Mouse (Mus musculus): ENCODE results near the gene Pip5kl1. TPM values are rescaled to one million over a fixed set of nuclear protein-coding genes. Genes with fewer than 3 reads are reported as not detected.
A peak's percentile ranks its signal among the peaks of the same experiment; 100 is the strongest.

The Pip5kl1 gene
- total RNA-seq (2021) = 10 to 100 TPM in 1 of 2 experiments, 1 to 10 TPM in 1; 9.2 to 11.7 TPM

DNA sequence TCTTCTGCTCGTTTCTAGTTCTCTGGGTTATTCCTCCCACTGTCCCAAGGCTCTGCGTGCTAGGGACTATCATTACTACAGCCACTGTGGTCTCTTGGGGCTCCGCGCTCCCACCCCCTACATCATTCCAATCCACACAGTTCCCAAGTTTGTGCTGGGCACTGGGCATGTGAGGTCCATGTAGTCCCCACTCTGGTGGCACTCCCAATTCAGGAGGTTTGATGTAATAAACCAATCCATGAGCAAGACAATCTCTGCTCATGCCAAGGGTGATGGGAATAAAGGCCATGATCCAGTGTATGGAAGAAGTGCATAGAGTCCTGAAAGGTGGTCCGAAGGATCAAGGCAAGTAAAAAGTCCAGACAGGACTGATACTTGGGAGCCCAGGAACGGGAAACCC lies at the start of gene Pip5kl1:
Gene Pip5kl1 (plus strand): TSS at position 301 of the 400 bp plus-strand sequence.
- DNase-seq (ENCODE audit: low spot score in 2 of 2) = no peak
- intact Hi-C loops (cut with DNase I) = no loop called here

DNA sequence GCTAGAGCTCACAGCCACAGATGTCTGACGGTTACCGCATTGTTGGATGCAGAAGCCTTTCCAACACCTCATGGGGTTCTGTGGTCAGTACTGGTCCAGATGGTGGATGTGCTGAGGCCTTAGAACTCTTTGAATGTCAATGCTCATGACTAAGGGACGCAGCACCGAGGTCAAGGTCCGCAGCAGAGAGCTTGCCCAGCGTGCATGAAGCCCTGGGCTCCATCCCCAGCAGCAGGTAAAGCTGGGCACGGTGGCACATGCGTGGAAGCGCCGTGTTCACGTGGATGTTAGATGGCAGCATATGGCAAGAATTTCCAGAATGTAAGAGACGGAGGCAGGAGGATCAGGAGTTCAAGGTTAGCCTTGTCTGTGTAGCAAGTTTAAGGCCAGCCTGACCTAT lies 48.8 kb upstream of the Pip5kl1 start:
- intact Hi-C loops (cut with DNase I) = no loop called here

DNA sequence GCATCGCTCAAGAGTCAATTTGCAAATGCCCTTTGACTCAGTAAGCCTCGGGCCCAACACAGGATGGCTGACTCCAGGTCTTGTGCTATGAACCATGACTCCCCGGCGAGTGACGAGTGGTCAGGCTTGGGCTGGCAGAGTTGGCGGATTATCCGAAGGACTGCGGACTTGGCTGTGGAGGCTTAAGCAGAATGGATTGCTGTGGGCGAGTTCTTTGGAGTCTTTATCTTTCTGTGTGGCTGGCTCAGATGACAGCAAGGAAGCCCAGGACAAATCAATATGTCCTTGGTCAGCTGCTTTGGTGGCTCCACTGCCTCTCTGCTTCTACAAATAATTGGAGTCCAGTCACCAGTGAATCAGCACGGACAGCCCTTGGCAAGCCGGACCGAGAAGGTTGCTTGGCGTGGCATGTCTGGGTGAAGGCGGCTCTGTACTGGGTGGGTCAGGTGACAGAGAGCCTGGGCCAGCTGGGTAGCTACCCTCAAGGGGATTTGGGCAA lies 47.1 kb upstream of the Pip5kl1 start:
- intact Hi-C loops (cut with DNase I) = no loop called here
- DNase-seq (ENCODE audit: low spot score in 2 of 2) = no peak

More for the DNA sequence above, 48.8 kb upstream of the Pip5kl1 start:
- no peak for DNase-seq (ENCODE audit: low spot score in 2 of 2)

DNA sequence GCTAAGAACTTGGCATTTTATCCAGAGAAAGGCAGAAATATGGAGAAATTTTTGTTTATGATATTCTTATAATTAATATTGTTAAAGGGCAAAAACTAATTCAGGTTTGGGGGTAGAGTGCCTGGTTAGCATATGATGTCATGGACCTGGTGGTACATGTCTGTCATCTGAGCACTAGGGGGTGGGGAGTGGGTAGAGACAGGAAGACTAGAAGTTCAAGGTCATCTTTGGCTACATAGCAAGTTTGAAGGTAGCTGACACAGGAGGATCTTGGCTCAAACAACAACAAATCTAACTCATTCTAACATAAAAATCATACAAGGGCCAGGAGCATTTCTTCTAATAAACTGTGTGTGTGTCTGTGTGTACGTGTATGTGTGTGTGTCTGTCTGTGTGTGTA lies 46.3 kb upstream of the Pip5kl1 start:
- intact Hi-C loops (cut with DNase I) = no loop called here
- DNase-seq (ENCODE audit: low spot score in 2 of 2) = no peak

DNA sequence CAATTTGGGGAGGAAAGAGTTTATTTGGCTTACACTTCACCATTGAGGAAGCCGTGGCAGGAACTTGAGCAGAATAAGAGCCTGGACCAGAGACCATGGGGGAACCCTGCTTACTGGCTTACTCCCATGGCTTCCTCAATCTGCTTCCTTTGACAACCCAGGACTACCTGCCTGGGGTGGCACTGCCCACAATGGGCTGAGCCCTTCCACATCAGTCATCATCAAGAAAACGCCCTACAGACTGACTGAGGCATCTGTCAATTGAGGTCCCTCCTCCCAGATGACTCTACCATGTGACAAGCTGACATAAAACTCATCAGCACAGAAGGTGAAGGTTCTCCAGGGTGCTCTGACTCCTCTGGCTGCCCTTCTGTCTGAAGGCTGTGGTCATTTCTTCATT lies 44.1 kb upstream of the Pip5kl1 start:
- intact Hi-C loops (cut with DNase I) = no loop called here
- no peak for DNase-seq (ENCODE audit: low spot score in 2 of 2)

DNA sequence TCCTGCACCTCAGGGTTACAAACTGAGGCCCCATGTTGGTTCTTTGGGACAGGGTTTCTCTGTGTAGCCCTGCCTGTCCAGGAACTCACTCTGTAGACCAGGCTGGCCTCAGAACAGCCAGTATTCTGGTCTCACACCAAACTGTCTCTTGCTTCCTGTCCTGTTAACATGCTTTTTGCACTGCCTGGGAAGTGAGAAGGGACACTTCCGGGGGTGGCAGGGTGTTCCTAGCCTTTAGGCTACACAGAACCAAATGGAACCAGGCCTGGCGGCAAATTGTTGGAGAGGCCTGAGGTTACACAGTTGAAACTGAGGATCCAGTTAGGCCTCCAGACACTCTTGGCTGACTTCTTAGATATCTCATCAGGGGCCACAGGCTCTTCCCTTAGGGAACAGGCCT lies 41.4 kb upstream of the Pip5kl1 start:
- intact Hi-C loops (cut with DNase I) = no loop called here
- DNase-seq (ENCODE audit: low spot score in 2 of 2) = no peak

DNA sequence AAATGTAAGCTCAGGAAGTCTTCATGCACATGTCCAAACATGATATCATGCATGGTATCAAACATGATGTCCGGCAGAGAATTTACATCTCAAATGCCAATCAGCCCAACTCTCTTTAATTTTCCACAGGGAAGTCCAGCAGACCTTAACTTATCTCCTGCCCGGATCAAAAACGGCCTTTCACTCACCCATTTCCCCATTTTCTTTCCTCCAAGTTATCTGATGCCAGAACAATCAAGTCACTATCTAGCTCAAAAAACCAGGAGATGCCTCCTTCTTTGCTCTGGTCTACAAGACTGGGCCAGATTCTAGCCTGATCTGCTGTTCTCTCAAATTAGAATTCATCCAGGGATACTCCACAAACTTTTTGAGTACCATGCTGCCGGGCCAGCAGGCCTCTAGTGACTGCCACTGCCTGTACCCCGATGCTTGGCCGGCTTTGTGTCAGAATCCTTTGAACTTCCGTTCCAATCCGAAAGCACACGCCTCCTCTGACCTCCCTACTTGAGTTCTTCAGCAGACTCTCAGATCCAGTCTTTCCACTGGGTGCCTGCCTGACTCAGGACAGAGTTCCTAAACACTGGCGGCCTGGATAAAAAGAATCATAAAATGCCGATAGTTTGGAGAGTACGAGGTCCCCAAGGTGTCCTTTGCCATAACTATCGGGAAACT lies 40.4 kb upstream of the Pip5kl1 start:
- DNase-seq (ENCODE audit: low spot score in 2 of 2) = no peak
- intact Hi-C loops (cut with DNase I) = no loop called here

DNA sequence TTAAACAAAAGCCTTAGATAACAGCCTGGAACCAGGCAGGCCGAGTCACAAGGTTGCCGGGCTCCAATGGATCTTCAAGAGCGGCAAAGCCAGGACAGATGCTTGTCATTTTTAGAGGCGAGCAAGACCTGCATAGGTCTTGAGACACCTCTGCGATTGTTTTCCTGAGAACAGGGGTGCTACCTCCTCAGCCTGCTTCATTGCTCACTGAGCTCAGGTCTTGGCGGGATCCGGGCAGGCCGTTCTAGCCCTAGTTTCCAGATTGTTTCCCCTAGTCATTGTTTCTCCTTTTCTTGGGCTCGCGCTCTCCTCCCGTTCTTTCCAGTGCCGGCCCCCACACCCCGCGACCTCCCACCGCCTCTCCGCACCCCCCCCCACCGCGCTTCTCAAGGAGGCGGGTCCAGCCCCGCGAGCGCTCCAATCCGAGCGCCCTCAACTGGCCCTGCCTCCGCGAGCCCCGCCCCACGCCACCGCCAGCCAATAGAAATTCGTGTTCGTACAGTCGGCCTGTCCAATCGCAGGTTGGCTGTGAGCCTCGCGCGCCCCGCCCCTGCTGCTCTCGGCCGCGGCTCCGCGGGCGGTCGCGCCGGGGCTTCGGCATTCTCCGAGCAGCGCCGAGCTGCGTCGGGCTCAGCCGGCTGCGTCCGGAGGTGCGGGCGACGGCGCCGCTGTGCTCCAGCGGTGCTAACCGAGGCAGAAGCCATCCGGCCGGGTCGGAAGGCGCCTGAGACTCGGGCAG lies 39.7 kb upstream of the Pip5kl1 start, which contains the start of gene Fam102a:
Gene Fam102a (plus strand): TSS at position 600 of the 739 bp plus-strand sequence.
- intact Hi-C loops (cut with DNase I) = loop anchor here (5.0 kb wide), 1 partner anchor 48 kb away; no protein-coding TSS in a partner anchor
- peak; percentile 99 for DNase-seq (ENCODE audit: low spot score in 2 of 2)

DNA sequence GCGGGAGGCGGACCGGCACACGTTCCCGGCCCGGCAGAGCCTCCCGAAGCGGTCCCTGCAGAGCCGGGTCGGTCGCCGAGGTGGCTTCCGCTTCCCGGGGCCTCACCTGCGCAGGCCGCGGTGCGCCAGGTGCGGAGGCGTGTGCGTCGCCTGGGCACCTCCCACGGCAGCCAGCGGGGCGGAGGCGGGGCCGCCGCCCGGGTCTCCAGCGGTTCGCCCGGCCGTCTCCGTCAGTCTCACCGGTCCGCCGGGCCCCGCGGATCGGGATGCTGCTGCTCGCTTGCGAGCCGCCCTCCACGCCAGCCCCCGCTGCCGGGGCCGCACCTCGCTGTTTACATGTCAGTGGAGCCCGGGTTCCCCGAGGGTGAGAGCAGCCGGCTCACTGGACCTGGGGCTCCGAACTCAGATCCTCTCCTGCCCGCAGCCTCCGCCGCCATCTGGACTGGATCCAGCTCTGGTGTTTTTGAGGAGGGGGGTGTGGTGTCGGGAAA lies 39.1 kb upstream of the Pip5kl1 start:
- DNase-seq (ENCODE audit: low spot score in 2 of 2) = peak in 1 of 2 experiments; percentile 66
- intact Hi-C loops (cut with DNase I) = loop anchor here (5.0 kb wide), 1 partner anchor 48 kb away; no protein-coding TSS in a partner anchor

DNA sequence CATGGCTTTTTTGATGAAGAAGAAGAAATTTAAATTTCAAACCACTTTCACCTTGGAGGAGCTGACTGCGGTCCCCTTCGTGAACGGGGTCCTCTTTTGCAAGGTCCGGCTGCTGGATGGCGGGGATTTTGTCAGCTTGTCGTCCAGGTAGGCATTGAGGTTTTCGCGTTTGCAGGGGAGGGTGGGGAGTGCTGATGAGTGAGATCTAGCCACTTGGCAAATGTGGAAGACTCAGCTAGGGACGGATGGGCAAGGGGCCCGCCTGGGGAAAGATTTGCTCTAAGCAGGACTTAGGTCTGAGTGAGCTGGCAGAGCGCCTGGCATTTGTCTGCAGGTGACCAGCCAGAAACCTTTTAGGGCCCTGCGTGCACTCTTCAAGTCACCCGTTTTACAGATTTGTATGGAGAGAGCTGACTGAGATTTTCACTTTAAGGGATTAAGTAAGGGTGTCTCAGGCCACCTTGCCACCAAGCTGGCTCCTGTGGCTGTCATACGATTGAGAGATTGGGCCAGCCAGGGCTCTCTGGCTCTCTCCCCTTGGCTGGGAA lies 38.4 kb upstream of the Pip5kl1 start:
- DNase-seq (ENCODE audit: low spot score in 2 of 2) = no peak
- intact Hi-C loops (cut with DNase I) = loop anchor here (2.0 to 5.0 kb wide), 2 partner anchors 31 to 49 kb away; no protein-coding TSS in a partner anchor

DNA sequence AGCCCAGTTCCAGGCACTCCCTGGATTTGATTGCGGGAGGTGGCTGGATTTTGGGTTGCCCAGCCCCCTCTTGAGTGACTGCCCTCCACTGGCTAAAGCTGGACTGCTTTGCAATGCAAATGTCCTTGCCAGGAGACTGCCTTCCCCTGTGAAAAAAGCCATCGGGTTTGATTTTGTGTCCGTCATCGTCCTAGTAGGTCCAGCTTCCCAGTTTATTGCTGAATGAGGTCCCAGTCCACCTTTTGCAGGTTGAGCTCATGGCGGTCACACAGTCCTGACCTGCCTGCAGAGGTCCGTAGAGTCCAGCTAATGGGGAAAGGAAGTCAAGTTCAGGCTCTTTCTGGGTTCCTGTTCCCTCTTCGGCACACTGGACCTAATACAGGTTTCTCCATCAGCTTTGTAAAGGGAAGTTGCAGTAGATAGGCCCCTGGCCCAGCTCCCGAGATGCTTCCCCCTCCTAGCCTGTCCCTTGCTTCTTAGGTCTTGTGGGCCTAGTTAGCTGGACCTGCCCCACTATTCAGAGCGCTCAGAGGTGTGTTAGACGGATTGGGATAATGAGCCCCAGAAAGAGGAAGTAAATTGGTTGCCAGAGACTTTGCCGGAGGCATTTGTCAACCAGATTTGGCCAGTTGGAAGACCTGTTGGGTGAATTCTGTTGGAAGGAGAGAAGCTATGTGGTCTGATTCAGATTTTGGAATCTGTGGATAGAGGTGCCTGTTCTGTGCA lies 37.8 kb upstream of the Pip5kl1 start:
- intact Hi-C loops (cut with DNase I) = loop anchor here (2.0 to 5.0 kb wide), 2 partner anchors 30 to 49 kb away; no protein-coding TSS in a partner anchor
- peak; percentile 52 to 65 for DNase-seq (ENCODE audit: low spot score in 2 of 2)

DNA sequence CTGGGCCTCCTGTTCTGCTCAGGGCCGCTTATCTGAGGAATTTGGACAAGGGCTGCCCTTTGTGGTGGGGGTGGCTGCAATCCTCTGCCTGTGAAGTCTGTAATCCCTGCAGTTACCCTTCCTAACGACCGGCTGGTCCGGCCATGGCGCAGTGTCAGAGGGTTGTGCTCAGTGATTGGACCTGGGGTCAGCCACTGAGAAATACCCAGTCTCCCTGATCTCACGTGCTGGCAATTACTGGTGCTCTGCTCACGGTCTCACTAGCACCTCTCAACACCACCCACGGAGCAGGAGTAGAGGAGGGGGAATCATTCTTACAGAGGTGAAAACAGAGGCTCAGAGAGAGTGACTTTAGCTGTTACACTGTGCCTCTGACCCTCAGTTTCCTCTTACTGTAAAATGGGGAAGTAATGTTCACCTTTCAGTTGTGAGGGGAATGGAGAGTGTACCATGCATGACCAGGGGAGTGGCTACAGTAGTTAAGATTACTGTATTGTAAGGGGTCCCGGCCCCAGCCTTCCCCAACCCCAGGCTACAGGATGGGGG lies 37.2 kb upstream of the Pip5kl1 start:
- DNase-seq (ENCODE audit: low spot score in 2 of 2) = no peak
- intact Hi-C loops (cut with DNase I) = loop anchor here (2.0 to 5.0 kb wide), 2 partner anchors 29 to 50 kb away; no protein-coding TSS in a partner anchor

DNA sequence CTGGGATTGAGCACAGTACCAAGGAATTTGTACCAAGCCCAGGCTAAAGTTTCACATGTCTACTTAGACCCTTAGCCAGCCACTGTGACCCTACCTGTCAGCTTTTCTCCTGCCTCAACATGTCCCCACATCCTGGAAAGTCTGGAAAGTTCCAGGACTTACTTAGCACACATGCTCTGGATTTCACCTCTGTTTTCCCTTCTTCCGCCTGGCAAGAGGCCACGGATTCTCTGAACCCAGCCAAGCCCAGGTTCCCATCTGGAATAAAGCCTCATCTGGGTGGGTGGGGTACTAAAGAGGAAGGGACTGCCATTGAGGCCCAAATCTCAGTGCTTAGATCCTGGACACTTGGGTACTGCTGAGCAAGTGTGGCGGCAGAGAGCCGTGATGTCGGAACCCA lies 36.7 kb upstream of the Pip5kl1 start:
- intact Hi-C loops (cut with DNase I) = loop anchor here (2.0 to 5.0 kb wide), 2 partner anchors 29 to 51 kb away; no protein-coding TSS in a partner anchor

DNA sequence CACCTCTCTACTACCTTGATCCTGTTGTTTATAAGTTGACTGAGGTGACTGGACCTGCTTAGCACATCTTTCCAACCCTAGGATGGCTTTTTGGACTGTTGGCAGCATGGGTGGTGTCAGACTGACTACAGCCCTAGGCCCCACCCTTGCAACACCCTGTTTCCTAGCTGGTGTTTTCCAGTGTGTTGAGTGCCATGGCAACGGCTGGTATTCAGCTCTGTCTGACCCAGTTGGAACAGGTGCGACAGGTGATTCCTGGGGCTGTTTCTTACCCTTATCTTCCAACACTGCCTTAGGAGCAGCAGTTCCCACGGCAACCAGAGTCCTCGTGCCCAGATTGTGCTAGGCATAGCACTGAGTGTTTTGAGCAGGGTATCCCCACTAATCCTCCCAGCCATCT lies 36.1 kb upstream of the Pip5kl1 start:
- no peak for DNase-seq (ENCODE audit: low spot score in 2 of 2)
- intact Hi-C loops (cut with DNase I) = loop anchor here (5.0 kb wide), 1 partner anchor 51 kb away; no protein-coding TSS in a partner anchor

More for the DNA sequence above, 36.7 kb upstream of the Pip5kl1 start:
- DNase-seq (ENCODE audit: low spot score in 2 of 2) = no peak

DNA sequence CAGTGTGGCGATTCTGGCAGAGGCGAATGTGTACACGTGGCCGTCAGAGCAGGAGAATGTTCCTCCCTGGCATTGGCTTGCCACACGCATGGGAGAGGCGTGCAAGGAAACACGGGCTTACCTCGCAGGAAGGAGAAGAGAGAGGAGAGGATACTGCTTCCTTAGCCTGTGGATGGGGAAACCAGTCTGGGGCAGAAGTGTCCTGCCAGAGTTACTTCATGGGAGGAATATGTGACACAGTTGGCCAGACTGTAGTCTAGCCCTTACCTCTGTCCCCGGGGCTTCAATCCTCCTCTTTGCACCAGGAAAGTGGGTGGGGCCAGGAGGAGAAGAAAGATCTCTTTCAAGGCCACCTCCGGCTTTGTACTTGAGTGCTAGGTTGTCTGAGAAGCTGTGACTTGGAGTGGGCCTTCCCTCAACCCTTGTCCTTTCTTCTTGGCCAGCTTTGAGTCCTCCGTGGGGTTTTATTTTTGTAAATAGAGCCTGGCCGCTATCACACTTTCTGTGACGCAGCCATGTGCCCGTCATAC lies 35.1 kb upstream of the Pip5kl1 start:
- intact Hi-C loops (cut with DNase I) = loop anchor here (5.0 kb wide), 1 partner anchor 52 kb away; no protein-coding TSS in a partner anchor
- no peak for DNase-seq (ENCODE audit: low spot score in 2 of 2)

DNA sequence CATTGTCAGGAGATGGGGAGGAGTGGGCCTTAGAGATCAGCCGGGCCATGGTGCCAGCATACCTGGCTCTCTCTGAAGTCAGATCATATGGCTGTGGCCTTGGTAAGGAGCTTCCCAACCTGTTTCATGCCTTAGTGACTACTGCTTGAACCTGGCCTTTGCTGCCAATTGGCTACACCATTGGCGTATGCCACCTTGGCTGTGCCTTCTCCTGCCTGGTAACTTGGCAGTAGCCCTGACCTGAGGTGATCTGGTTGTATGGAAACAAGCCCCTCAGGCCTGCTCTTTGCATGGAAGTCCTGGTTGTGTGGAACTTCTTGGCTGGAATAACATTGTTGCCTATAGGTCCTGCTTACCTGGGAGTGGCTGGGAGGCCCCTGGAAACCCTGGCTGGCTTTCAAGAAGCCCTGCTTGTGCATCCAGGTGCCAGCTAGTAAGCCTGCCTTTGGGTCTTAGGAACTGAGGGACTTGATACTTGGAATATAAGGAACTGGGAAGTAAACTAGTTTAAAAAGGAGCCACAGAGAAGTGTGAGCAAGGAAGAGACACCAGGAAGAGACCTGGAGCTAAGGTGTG lies 33.2 kb upstream of the Pip5kl1 start:
- DNase-seq (ENCODE audit: low spot score in 2 of 2) = no peak
- intact Hi-C loops (cut with DNase I) = no loop called here

DNA sequence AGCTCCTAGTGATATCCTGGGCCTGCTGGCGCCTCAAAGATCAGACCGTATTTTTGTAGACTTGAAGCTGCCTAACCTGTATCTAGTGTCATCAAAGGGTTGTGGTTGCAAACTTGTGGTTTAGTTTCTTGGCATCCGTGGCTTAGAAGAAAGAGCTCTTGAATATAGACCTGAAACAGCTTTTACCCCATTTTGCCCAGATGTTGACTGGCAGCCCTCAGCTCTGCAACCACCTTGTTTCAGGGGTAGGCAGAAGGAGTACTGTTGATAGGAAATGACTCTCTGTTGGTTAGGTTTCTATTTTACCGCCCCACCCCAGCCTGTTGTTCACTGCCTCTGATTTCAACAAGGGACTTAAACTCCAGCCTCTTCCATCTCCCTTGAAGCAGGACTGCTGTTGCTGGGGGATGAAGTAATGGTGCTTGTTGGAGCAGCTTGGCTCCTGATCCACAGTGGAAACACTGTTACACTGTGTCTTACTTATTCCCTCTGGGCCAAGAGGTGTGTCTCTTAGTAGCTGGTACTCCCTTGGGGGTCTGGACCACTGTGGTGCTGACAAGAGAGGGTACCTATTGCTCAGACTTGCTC lies 32.5 kb upstream of the Pip5kl1 start:
- intact Hi-C loops (cut with DNase I) = no loop called here
- DNase-seq (ENCODE audit: low spot score in 2 of 2) = no peak

DNA sequence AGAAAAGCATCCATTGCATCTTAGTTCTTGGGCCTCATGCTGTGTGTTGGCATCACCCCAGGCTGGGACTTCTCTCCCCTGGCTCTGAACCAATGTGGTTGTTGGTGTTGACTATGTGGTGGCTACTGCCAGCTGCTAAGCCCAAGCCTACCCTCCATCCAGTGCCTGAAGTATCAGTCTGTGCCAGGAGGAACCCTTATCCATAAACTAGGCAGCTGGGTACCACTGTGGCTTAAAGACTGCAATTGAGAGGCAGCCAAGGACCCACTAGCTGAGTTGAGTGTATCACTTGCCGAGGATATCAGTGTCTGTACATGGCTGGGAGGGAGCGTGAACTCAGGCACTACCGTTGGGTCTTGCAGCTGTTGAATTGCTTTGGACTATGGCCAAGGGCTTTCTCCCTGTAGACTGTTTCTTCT lies 31.6 kb upstream of the Pip5kl1 start:
- DNase-seq (ENCODE audit: low spot score in 2 of 2) = no peak
- intact Hi-C loops (cut with DNase I) = no loop called here

All from left cerebral cortex, postnatal 36 days (tissue).